Mouse (Mus musculus) 3134 (cell line): Measurements from ENCODE around the gene Zap70.
"Not testable (repeated sequence)": the region's sequence is repeated elsewhere in the genome, so short reads cannot be mapped to it uniquely, and the experiment has no call there.

Experiments used
- DNase-seq: peaks from one replicate; pipeline ENCODE4 v3.0.0-alpha.2; 2011; ENCODE audit warnings: low spot score; ENCODE audit not compliant: insufficient read length; ENCODE audit errors: extremely low read depth

Zap70 gene

GRCm38 (mm10) chr1:36821918-36822317 is 60.3 kb downstream of the Zap70 start:
- DNase-seq: not testable (repeated sequence)

GRCm38 (mm10) chr1:36824356-36824755 is 62.8 kb downstream of the Zap70 start:
- DNase-seq: no peak

GRCm38 (mm10) chr1:36830913-36831866 is 69.6 kb downstream of the Zap70 start:
- DNase-seq: no peak
